Mouse (Mus musculus): ENCODE measurements around the gene Klhl3. TPM values are rescaled to one million over a fixed set of nuclear protein-coding genes. Genes with fewer than 3 reads are reported as not detected.
A peak's percentile ranks its signal among the peaks of the same experiment; 100 is the strongest.

The Klhl3 gene
- polyA plus RNA-seq, 1 experiment = not detected

DNA sequence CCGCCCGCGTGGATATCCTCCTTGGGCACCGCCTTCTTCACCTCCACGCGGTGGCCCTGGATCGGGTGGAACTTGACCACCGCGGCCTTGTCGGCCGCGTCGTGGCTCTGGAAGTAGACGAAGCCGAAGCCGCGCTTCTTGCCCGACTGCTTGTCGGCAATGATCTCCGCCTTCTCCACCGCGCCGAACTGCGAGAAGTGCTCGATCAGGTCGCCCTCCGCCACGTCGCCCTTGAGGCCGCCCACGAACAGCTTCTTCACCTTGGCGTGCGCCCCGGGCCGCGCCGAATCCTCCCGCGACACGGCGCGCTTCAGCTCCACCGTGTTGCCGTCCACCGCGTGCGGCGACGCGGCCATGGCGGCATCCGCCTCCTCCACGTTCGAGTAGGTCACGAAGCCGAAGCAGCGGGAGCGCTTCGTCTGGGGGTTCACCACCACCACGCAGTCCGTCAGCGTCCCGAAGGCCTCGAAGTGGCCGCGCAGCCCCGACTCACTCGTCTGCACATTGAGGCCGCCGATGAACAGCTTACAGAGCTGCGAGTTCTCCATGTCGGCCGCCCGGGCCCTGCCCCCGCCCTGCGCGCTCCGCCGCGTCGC lies 14.5 kb upstream of the Klhl3 start:
- Histone ChIP-seq H3K27me3 (ENCODE audit: control insufficient read depth) (no peaks in the 10 kb centered on the region; the same call in 1 of the 2 replicates), H3K9me3 (ENCODE audit: control insufficient read depth, low read length) (no peaks in the 10 kb centered on the region), H3K4me1 (ENCODE audit: control insufficient read depth) (peaks cover 42% of the 10 kb centered on the region), H3K36me3 (ENCODE audit: control insufficient read depth) (peaks cover 31% of the 10 kb centered on the region), H3K4me3 (replicated peaks) (peak overlapping the region; percentile 100)
- TF ChIP-seq GATA1 (IDR thresholded peaks at IDR 0.05; ENCODE audit: low read length) (no peak), TAL1 (IDR thresholded peaks at IDR 0.05; ENCODE audit: low read length) (no peak)

DNA sequence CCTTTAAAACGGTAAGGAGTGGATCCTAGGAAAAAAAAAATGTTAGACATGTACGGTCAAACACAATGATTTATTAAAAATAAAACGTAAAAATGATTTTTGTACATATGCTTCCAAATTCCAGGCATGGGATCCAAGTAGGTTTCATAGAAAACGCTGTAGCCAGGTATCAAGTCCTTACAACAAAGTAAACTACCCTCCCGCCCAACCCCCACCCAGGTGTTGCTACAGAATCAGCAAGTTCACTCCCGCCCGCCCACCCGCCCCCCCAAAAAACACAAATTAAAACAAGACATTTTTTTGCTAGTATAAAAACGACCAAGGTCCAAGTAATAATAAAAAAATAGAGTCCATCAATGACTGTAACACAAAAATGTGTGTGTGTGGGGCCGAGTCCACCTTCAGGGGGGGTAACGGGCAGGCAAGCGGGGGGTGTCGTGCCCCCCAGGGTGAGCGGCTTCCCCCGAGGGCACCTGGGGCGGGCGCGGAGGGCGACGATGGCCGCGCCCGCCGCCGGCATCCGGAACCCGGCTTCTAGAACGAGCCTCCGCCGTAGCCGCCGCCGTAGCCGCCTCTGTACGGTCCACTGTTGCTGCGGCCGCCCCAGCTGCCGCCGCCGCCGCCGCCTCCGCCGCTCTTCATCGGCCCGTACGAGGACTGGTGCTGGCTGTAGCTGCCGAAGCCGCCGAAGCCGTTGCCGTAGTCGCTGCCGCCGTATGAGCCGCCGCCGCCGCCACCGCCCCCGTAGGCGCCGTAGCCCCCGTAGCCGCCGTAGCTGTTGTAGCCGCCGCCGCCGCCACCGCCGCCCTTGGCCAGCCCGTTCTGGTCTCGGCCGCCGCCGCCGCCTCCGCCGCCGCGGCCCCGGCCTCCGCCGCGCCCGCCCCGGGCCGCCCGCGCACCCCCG lies 13.7 kb upstream of the Klhl3 start:
- peak overlapping the region; percentile 100 for H3K4me3 ChIP-seq (replicated peaks)
- no peaks in the 10 kb centered on the region for H3K9me3 ChIP-seq (ENCODE audit: control insufficient read depth, low read length)
- TF ChIP-seq TAL1 (IDR thresholded peaks at IDR 0.05; ENCODE audit: low read length) (no peak), GATA1 (IDR thresholded peaks at IDR 0.05; ENCODE audit: low read length) (no peak)
- peaks cover 42% of the 10 kb centered on the region for H3K4me1 ChIP-seq (ENCODE audit: control insufficient read depth)
- H3K27me3 ChIP-seq (ENCODE audit: control insufficient read depth) = no peaks in the 10 kb centered on the region
- H3K36me3 ChIP-seq (ENCODE audit: control insufficient read depth) = peaks cover 31% of the 10 kb centered on the region

DNA sequence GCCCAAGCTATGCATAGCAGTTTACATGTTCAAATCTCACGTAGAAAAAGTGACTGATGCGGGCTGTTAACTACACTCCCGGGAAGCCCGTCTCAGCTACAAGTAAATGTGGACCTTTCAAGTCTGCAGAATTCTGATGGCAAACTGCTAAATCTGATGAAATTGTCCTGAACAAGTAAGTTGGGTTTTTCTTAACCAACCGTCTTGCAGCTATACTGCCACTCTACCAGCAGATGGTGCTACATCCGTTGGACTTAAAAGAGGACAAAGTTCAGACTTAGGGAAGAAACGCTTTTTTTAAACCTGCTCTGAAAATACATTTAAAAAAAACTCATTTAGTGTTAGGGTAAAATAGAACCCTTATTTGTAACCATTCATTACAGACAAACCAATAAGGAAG lies 12.7 kb upstream of the Klhl3 start:
- Histone ChIP-seq H3K4me3 (replicated peaks) (peak overlapping the region; percentile 100), H3K4me1 (ENCODE audit: control insufficient read depth) (peaks cover 42% of the 10 kb centered on the region), H3K36me3 (ENCODE audit: control insufficient read depth) (peaks cover 31% of the 10 kb centered on the region), H3K9me3 (ENCODE audit: control insufficient read depth, low read length) (no peaks in the 10 kb centered on the region), H3K27me3 (ENCODE audit: control insufficient read depth) (no peaks in the 10 kb centered on the region)
- TF ChIP-seq TAL1 (IDR thresholded peaks at IDR 0.05; ENCODE audit: low read length) (no peak), GATA1 (IDR thresholded peaks at IDR 0.05; ENCODE audit: low read length) (no peak)

- H3K9me3 ChIP-seq (ENCODE audit: control insufficient read depth, low read length) = no peaks in the 10 kb centered on the region
These were observed 11.6 kb upstream of the Klhl3 start for GRCm38 (mm10) chr13:58124989-58125388.

DNA sequence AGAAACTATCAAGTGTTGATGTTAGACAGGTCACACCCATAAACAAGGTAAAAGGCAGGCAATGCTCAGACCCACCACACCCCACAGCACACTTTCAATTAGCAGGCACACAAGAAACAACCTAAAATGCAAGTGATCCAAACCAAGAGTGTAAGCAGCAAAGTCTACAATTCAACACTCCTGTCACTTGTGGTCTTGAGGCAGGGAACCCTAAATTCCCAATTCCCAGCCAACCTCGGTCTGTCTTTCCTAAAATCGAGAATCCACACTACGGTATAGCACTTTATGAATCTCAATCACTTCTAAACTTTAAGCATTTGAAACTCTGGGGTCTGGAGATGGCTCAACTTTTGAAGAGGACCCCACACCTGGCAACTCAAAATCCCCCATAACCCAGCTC lies 10.9 kb upstream of the Klhl3 start:
- no peaks in the 10 kb centered on the region for H3K9me3 ChIP-seq (ENCODE audit: control insufficient read depth, low read length)
- no peaks in the 10 kb centered on the region for H3K27me3 ChIP-seq (ENCODE audit: control insufficient read depth)
- peaks cover 30% of the 10 kb centered on the region for H3K4me1 ChIP-seq (ENCODE audit: control insufficient read depth)
- H3K4me3 ChIP-seq (replicated peaks) = no peak overlapping the region
- peaks cover 31% of the 10 kb centered on the region for H3K36me3 ChIP-seq (ENCODE audit: control insufficient read depth)
- no peak for TF ChIP-seq TAL1 (IDR thresholded peaks at IDR 0.05; ENCODE audit: low read length)
- TF ChIP-seq GATA1 (IDR thresholded peaks at IDR 0.05; ENCODE audit: low read length) = no peak

More at GRCm38 (mm10) chr13:58124989-58125388, 11.6 kb upstream of the Klhl3 start:
- peaks cover 37% of the 10 kb centered on the region for H3K4me1 ChIP-seq (ENCODE audit: control insufficient read depth)
- H3K27me3 ChIP-seq (ENCODE audit: control insufficient read depth) = no peaks in the 10 kb centered on the region
- H3K4me3 ChIP-seq (replicated peaks) = no peak overlapping the region
- peaks cover 31% of the 10 kb centered on the region for H3K36me3 ChIP-seq (ENCODE audit: control insufficient read depth)
- no peak for TF ChIP-seq TAL1 (IDR thresholded peaks at IDR 0.05; ENCODE audit: low read length)
- TF ChIP-seq GATA1 (IDR thresholded peaks at IDR 0.05; ENCODE audit: low read length) = no peak

DNA sequence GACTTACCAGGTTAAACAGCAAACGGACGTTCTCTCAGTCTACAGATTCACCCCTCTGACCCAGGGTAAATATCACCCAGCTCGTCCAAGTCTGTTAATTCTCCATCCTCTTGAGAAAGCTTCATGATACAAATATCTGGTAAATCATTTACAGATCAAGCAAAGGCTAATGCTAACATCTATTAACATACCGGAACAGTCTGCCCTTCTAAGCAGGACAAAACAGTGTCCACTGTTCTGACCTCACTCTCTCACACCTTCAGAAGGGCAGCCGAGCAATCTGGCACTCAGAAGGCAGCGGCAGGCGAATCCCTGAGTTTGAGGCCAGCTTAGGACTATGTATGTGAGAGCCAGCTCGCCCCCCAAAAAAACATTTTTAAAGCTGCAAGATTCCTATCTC lies 10.0 kb upstream of the Klhl3 start:
- TF ChIP-seq GATA1 (IDR thresholded peaks at IDR 0.05; ENCODE audit: low read length) (no peak), TAL1 (IDR thresholded peaks at IDR 0.05; ENCODE audit: low read length) (no peak)
- no peaks in the 10 kb centered on the region for H3K27me3 ChIP-seq (ENCODE audit: control insufficient read depth)
- H3K4me1 ChIP-seq (ENCODE audit: control insufficient read depth) = peaks cover 29% of the 10 kb centered on the region

DNA sequence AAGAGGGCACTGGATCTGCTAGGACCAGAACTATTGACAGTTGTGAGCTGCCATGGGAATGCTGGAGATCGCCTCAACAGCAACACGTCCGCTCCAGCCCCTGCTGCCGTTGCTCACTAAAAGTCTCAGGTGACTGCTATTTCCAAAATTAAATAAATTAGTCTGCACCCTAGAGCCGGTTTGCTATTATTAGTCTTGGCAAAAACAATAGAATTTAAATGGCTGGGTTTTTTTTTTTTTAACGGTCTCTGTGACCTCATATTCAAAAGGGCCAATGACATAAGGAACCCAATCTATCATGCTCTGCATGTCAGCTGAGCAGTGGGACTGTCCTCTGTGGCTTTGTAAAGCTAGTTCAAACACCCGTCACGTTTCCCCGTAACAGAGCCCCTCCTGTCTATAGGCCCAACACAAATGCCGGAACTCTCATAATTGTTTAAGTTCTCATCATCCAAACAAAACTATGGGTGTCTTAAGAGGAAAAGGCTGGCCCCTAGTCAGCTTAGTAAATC lies 9.4 kb upstream of the Klhl3 start:
- peaks cover 31% of the 10 kb centered on the region for H3K36me3 ChIP-seq (ENCODE audit: control insufficient read depth)
- no peaks in the 10 kb centered on the region for H3K9me3 ChIP-seq (ENCODE audit: control insufficient read depth, low read length)

More for the DNA sequence above, 10.0 kb upstream of the Klhl3 start:
- Histone ChIP-seq H3K4me3 (replicated peaks) (no peak overlapping the region), H3K36me3 (ENCODE audit: control insufficient read depth) (peaks cover 31% of the 10 kb centered on the region), H3K9me3 (ENCODE audit: control insufficient read depth, low read length) (no peaks in the 10 kb centered on the region)

GRCm38 (mm10) chr13:58117318-58118017 lies 4.1 kb upstream of the Klhl3 start:
- Histone ChIP-seq H3K4me3 (replicated peaks) (no peak overlapping the region), H3K27me3 (ENCODE audit: control insufficient read depth) (peaks cover 41% of the 10 kb centered on the region), H3K9me3 (ENCODE audit: control insufficient read depth, low read length) (no peaks in the 10 kb centered on the region), H3K36me3 (ENCODE audit: control insufficient read depth) (no peaks in the 10 kb centered on the region), H3K4me1 (ENCODE audit: control insufficient read depth) (no peaks in the 10 kb centered on the region)
- TF ChIP-seq GATA1 (IDR thresholded peaks at IDR 0.05; ENCODE audit: low read length) (no peak), TAL1 (IDR thresholded peaks at IDR 0.05; ENCODE audit: low read length) (no peak)

More for the DNA sequence above, 9.4 kb upstream of the Klhl3 start:
- TF ChIP-seq TAL1 (IDR thresholded peaks at IDR 0.05; ENCODE audit: low read length) (no peak), GATA1 (IDR thresholded peaks at IDR 0.05; ENCODE audit: low read length) (no peak)
- H3K27me3 ChIP-seq (ENCODE audit: control insufficient read depth) = no peaks in the 10 kb centered on the region
- H3K4me3 ChIP-seq (replicated peaks) = no peak overlapping the region
- H3K4me1 ChIP-seq (ENCODE audit: control insufficient read depth) = peaks cover 28% of the 10 kb centered on the region

Data from erythroblast, embryonic 14.5 days (primary cell).